In genomic region chr7:142037553-142038170, GRCm38 (mm10) we compare ENCODE assay signal across 8 mouse cellular contexts. TPM values are rescaled to one million over a fixed set of nuclear protein-coding genes. Genes with fewer than 3 reads are reported as not detected.
DNase-seq lines count a peak whose midpoint lies in the region; ATAC-seq and TF ChIP-seq lines count a peak whose summit lies in the region.

No protein-coding gene starts in this region.

- no peak overlapping the region for H3K27ac ChIP-seq in testis, adult 2 months (ENCODE audit: control insufficient read depth, insufficient read depth, low read depth, low read length)
- no peak overlapping the region for H3K27ac ChIP-seq in lung, embryonic 16.5 days (ENCODE audit: low read length)
- peak overlapping the region; percentile 48 for H3K27ac ChIP-seq in small intestine, adult 2 months (ENCODE audit: insufficient read depth, low read depth, low read length)

- no peaks in the 10 kb centered on the region for H3K36me3 ChIP-seq in testis, adult 2 months (ENCODE audit: control insufficient read depth, insufficient read depth, low read length)
- H3K36me3 ChIP-seq in lung, embryonic 16.5 days (ENCODE audit: control insufficient read depth, insufficient read depth, low read length) = no peaks in the 10 kb centered on the region
- H3K36me3 ChIP-seq in small intestine, adult 2 months (ENCODE audit: control insufficient read depth, insufficient read depth, low read length) = no peaks in the 10 kb centered on the region

- H3K4me3 ChIP-seq in testis, adult 2 months (ENCODE audit: control insufficient read depth, low read depth, low read length) = no peak overlapping the region
- H3K4me3 ChIP-seq in lung, embryonic 16.5 days (ENCODE audit: low read length) = no peak overlapping the region
- H3K4me3 ChIP-seq in small intestine, adult 2 months (ENCODE audit: low read depth, low read length) = no peak overlapping the region

- intact Hi-C loops in heart, postnatal 14 days (cut with DNase I) = no loop called here

- no peak overlapping the region for H3K4me2 ChIP-seq in lung, embryonic 16.5 days (ENCODE audit: low read depth, low read length)

- no peaks in the 10 kb centered on the region for H3K4me1 ChIP-seq in testis, adult 2 months (ENCODE audit: control insufficient read depth, insufficient read depth, low read length)
- H3K4me1 ChIP-seq in lung, embryonic 16.5 days (replicated peaks; ENCODE audit: control insufficient read depth, insufficient read depth, low read length) = peaks cover 28% of the 10 kb centered on the region
- peaks cover 60% of the 10 kb centered on the region; the same call in 1 of the 2 replicates for H3K4me1 ChIP-seq in small intestine, adult 2 months (ENCODE audit: control insufficient read depth, insufficient read depth, insufficient read length, low read length)

- DNase-seq in testis, postnatal 14 days (ENCODE audit: low spot score) = no peak
- peak; percentile 67 for DNase-seq in cerebellum, adult 9-11 months
- peak; percentile 40 to 64 for DNase-seq in heart, postnatal 14 days
- DNase-seq in layer of hippocampus, adult 11-12 months (ENCODE audit: low spot score) = peak; percentile 59
- no peak for DNase-seq in ovary, postnatal 10 days (ENCODE audit: low spot score)

- no peaks in the 10 kb centered on the region for H3K27me3 ChIP-seq in testis, adult 2 months (ENCODE audit: control insufficient read depth, insufficient read depth, low read length)
- no peaks in the 10 kb centered on the region for H3K27me3 ChIP-seq in lung, embryonic 16.5 days (ENCODE audit: control insufficient read depth, insufficient read depth, low read depth, low read length)
- no peaks in the 10 kb centered on the region for H3K27me3 ChIP-seq in small intestine, adult 2 months (ENCODE audit: control insufficient read depth, insufficient read depth, low read length)

- no peak overlapping the region for H3K9ac ChIP-seq in lung, embryonic 16.5 days (ENCODE audit: low read length)

- 74% methylated on average over 4 of the region's 4 CpGs for WGBS in lung, embryonic 16.5 days
- WGBS in small intestine, adult 2 months = 40% methylated on average over 4 of the region's 4 CpGs

- TF ChIP-seq CTCF in testis, adult 2 months (IDR thresholded peaks at IDR 0.05; ENCODE audit: control insufficient read depth, insufficient read depth, insufficient replicate concordance, low read depth, low read length) = peak; percentile 56; the same call in 1 of the 2 replicates
- peak; percentile 75; the same call in 1 of the 2 replicates for TF ChIP-seq CTCF in small intestine, adult 2 months (IDR thresholded peaks at IDR 0.05; ENCODE audit: extremely low read depth, insufficient read length, insufficient replicate concordance, low read depth, low read length)

- TF ChIP-seq POLR2A in testis, adult 2 months (IDR thresholded peaks at IDR 0.05; ENCODE audit: control insufficient read depth, low read depth, low read length) = no peak
- no peak for TF ChIP-seq POLR2A in small intestine, adult 2 months (IDR thresholded peaks at IDR 0.05; ENCODE audit: low read depth, low read length)

- no peaks in the 10 kb centered on the region for H3K9me3 ChIP-seq in lung, embryonic 16.5 days (ENCODE audit: control insufficient read depth, low read length)

- ATAC-seq in lung, embryonic 16.5 days (ENCODE audit: low read depth) = peak; percentile 68; the same call in 1 of the 2 replicates

RNA-seq across cellular contexts. Expression of gene Mob2, which starts 23.2 kb away (rescaled TPM):
- polyA plus RNA-seq in testis, adult 2 months (2012; rRNA removed) = 19.4 and 21.3 TPM in 2 replicates
- 10 to 100 TPM; 39.9 to 43.0 TPM for total RNA-seq in heart, postnatal 14 days (2021)
- 76.3 and 83.9 TPM in 2 replicates for polyA plus RNA-seq in lung, embryonic 16.5 days (2015; fragmentation: Nextera tagmentation; extraction: Ambion mirVana)
- polyA plus RNA-seq in small intestine, adult 2 months (2012; rRNA removed) = 26.1 and 31.8 TPM in 2 replicates

RNA-seq across cellular contexts. Expression of gene Dusp8, which starts 58.0 kb away (rescaled TPM):
- 0.48 and 0.94 TPM in 2 replicates for polyA plus RNA-seq in testis, adult 2 months (2012; rRNA removed)
- total RNA-seq in heart, postnatal 14 days (2021) = 10 to 100 TPM; 29.2 to 35.4 TPM
- 2.1 and 2.5 TPM in 2 replicates for polyA plus RNA-seq in lung, embryonic 16.5 days (2015; fragmentation: Nextera tagmentation; extraction: Ambion mirVana)
- 8.9 and 13.4 TPM in 2 replicates for polyA plus RNA-seq in small intestine, adult 2 months (2012; rRNA removed)

Comparison
In these comparisons a context has a peak if more than half of its experiments do, and no peak if none do; other contexts are left out.
1. DNase-seq: peak in cerebellum, adult 9-11 months (single experiment), heart, postnatal 14 days (2 of 2) and layer of hippocampus, adult 11-12 months (single experiment); none in testis, postnatal 14 days (single experiment) and ovary, postnatal 10 days (single experiment).